Mouse (Mus musculus) ES-E14 (cell line): ENCODE measurements at regions not wholly inside any gene's neighbourhood (a gene's known extent, or its start where the extent isn't known, plus 50 kb on each side); places are given as distances from the start of the nearest gene placed in this dataset.

Experiments
- CHD2 ChIP-seq: IDR thresholded peaks from 2 replicates; pipeline ENCODE4 v1.6.1; 2014; ENCODE audit warnings: mild to moderate bottlenecking, low read depth, low read length, inconsistent platforms
- ZC3H11A ChIP-seq: IDR thresholded peaks from 2 replicates; pipeline ENCODE4 v1.6.1; 2012; ENCODE audit warnings: low read depth, mild to moderate bottlenecking, inconsistent platforms, low read length, borderline replicate concordance
- ZNF384 ChIP-seq: IDR thresholded peaks from 2 replicates; pipeline ENCODE4 v1.6.1; 2012; ENCODE audit warnings: low read depth, low read length, inconsistent platforms

GRCm38 (mm10) chrX:156736951-156737553 lies 678.1 kb downstream of the Phex start:
- TF ChIP-seq ZC3H11A (no peak), ZNF384 (no peak), CHD2 (no peak)
